Mouse (Mus musculus) heart, postnatal 4 days (tissue): ENCODE measurements around the gene Arhgef12. TPM values are rescaled to one million over a fixed set of nuclear protein-coding genes. Genes with fewer than 3 reads are reported as not detected.
A peak's percentile ranks its signal among the peaks of the same experiment; 100 is the strongest.

Experiments used
- DNase-seq: peaks from one replicate; pipeline ENCODE4 v3.0.0; 2021
- total RNA-seq, 2 experiments: library from RNA; stranded (reverse); gene quantifications; 2 replicates each; pipeline ENCODE4 v1.2.3; 2021

Gene Arhgef12
- total RNA-seq, 2 experiments from 2014 or later, result 139 to 150 TPM

DNA sequence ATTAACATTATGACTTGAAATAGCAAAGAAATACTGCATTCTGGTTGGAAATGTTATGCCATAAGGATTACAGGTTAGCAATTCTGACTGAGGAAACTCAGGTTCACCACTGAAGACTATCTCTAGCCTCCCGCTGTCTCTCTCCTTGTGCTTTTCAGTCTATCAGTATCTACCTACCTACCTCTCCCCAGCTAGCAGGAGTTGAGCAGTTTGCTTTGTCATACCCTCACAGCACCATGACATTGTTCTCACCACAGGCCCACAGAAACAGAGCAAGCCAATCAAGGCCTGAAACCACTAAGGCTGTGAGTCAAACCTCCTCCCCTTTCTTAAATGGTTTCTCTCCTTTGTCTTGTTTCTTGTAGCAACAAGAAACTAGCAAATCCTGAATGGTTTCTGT is 32.4 kb downstream of the Arhgef12 start:
- DNase-seq, result no peak

GRCm38 (mm10) chr9:43071741-43072140 is 35.3 kb downstream of the Arhgef12 start:
- DNase-seq, result no peak

- DNase-seq, result no peak
Observed at GRCm38 (mm10) chr9:43071176-43071575, 35.9 kb downstream of the Arhgef12 start.

DNA sequence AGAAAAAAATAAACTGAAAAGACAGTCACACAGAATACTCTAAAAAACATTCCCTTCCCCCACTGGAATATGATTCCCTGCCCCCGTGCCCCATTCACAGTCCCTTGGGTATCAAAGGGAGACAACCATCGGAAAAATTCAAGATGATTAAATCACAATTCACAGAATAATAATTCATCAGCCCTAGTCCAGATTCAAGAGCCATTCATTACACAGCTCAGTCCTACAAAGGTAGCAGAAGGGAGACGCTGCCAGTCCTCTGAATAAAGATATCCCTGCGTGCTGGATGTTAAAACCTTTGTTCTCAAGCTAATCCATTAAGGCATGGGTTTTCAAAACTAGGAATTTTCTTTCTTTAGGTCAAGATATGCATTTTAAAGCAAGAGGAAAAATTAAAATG is 36.5 kb downstream of the Arhgef12 start:
- DNase-seq, result no peak

DNA sequence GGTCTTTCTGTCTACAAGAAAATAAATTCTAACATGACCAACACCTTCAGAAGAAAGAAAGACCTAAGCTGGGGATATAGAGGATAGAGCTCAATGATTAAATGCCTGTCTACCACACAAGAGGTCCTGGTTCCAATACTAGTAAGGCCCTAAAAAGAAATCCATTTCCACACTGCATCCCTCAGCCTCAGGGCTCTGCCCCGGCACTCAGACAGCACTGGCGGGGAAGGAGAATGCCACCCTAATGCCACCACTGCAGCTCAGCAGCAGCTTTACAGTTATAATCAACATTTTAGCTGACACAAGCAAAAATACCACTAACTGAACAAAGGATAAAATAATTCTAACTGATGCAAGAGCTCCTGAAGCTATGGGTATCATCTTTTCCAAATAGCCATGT is 36.9 kb downstream of the Arhgef12 start:
- DNase-seq, result no peak

GRCm38 (mm10) chr9:43067896-43068295 is 39.1 kb downstream of the Arhgef12 start:
- DNase-seq, result no peak

DNA sequence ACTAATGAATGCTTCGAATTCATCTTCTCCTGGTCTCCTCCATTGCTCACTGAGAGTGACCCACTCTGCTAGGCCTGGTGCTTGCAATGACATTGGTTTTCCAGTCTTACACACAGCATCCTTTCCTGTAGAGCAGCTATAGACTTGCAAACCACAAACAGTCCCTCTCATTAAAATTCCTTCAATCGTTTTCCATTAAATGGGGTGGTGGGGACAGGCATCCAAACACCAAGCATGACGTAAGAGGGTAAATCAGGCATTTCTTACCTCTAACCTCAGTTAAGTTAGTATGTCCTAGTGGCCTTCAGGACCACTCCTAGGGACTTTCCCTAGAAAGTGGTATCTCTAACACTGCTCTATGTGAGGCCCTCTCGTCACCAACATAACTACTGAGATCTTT is 41.8 kb downstream of the Arhgef12 start:
- DNase-seq, result no peak

- no peak for DNase-seq
Observed at GRCm38 (mm10) chr9:43061545-43061944, 45.5 kb downstream of the Arhgef12 start.

GRCm38 (mm10) chr9:43050391-43050790 is 56.6 kb downstream of the Arhgef12 start:
- no peak for DNase-seq

DNA sequence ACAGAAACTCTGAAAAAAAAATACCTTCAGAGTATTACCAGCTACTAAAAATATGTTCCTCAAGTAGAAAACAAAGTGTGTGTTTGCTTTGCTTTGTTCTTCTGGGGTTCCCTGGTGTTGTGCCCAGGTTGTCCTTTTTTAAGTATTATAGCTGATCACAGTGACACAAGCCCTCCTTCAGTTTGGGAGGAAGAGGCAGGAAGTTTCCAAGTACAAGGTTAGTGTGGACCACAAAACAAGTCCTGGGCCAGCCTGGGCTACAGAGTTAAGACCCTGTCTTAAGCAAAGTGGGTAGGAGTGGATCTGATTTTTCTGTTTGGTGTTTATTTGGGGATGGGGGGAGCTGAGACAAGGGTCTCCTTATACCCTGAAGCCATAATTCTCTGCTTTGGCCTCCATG is 62.6 kb downstream of the Arhgef12 start:
- no peak for DNase-seq

DNA sequence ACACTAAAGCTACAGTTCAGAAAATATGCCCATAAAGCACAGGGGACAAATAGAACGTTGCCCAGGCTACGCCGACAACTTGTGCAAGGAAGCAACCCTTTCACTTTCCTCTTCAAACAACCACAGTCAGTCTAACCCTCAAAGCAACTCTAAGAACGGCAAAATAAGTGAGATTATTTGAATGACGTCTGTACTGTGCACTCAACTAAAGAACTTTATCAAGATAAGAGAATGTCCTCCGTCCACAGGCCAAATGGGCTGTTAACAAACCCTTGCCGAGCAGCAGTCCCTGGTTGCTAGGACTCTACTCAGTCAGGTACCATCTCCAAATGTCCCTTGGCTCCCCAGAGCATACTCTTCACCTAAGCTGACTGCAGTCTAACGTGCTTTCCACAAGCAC is 68.6 kb downstream of the Arhgef12 start:
- no peak for DNase-seq

DNA sequence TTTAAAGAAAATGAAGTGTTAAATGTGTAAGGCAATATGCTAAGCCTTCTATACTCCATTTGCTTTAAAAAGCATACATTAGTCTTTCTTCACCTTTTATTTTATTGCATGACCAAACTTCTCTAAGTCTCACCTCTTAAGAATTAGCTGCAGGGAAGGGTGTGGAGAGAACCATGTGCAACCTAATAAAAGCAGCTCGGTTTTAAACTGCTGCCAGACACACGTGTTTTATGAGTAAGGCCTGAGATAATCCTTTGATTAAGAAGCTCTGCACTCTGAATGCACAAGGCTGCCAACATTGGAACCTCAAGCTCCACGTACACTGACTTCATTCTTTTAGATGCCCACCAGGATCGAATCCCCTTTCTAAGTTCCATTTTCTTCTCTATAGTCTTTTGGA is 71.8 kb downstream of the Arhgef12 start:
- DNase-seq, result no peak

- DNase-seq, result no peak
Observed at GRCm38 (mm10) chr9:43034273-43034672, 72.8 kb downstream of the Arhgef12 start.

- DNase-seq, result no peak
Observed at GRCm38 (mm10) chr9:43027757-43028156, 79.3 kb downstream of the Arhgef12 start.

DNA sequence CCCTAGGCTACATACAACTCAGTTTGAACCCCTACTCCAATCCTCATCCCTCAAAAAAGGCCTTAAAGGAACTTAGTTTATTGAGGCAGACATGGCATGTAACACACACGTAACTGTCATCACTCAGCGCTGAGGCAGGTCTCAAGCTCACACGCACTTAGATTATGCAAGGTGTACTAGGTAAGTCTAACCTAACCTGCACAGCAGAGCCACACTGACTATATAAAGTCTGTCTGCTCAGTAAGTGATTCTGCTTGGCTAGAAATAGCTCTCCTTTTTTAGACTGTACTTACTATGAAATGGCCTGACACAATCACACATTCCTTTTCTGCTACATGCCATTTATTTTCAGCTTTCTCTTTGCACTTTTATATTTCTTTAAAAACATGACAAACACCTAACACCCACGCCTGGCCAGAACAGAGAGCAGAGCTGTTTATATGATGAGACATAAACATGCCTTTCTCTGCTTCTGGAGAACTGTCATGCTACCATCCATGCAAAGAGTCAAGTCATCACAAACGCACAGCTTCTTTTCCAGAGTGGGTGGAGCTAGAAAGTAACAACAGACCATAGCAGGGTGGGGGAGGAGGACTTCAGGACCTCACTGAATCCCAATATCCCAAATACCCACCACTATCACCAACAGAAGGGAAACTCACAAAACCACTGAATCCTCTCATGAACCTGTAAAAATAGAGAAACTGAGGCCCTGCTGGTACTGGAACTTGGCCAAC is 85.4 kb downstream of the Arhgef12 start:
- no peak for DNase-seq

DNA sequence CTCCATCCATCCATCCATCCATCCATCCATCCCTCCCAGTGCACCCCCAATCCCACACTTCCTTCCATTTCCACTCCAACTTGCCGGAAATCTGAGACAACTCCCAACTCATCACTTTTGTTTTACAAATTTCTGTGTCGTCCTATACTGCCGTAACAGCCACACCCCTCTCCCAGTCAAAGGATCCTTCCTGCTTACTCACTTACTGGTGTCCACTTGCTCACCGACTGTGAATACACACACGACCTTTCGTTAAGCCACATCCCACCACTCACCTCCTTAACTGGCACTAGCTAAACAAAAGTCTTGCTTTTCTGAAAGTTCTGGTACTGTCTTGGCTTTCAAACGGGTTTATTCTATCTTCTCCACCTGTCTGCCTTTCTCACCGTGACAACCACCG is 87.4 kb downstream of the Arhgef12 start:
- DNase-seq, result no peak

- peak; percentile 21 for DNase-seq
Observed at GRCm38 (mm10) chr9:43015786-43016185, 91.3 kb downstream of the Arhgef12 start.

- DNase-seq, result no peak
Observed at GRCm38 (mm10) chr9:43015366-43015765, 91.7 kb downstream of the Arhgef12 start.

GRCm38 (mm10) chr9:43014886-43015285 is 92.2 kb downstream of the Arhgef12 start:
- no peak for DNase-seq

- DNase-seq, result peak; percentile 36
Observed at GRCm38 (mm10) chr9:43012541-43012940, 94.5 kb downstream of the Arhgef12 start.

- no peak for DNase-seq
Observed at GRCm38 (mm10) chr9:43011061-43011460, 96.0 kb downstream of the Arhgef12 start.

GRCm38 (mm10) chr9:43003881-43004280 is 103.2 kb downstream of the Arhgef12 start:
- no peak for DNase-seq

GRCm38 (mm10) chr9:43003017-43003416 is 104.0 kb downstream of the Arhgef12 start:
- no peak for DNase-seq

DNA sequence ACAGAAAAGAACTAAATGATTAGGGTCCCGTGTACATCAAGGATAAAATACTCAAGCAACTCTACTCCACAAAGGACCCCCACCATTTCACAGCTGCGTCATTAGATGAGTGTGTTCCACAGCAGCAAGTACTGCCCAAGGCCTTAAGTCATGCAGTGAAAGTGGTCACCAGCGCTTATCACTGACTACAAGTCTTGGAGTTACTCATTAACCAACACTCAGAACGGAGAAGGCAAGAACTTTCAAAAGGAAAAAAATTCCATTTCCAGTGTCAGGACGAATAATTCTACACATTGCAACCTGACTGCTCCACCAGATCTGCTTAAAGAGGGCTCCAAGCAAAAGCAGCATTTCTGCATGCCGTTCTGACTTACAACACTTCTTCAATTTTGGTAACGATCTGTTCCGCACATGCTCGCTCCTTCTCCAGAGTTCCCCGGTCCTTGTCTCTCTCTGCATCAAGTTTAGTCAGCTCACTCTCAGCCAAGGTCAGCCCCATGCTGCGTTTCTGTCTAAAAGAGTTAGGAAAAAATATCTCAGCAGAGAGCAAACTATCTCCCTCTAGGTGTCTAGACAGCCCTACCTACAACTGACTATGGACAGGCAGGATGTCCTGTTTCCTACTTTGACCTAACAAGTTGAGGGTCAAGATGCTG is 106.3 kb downstream of the Arhgef12 start:
- no peak for DNase-seq
